Mouse (Mus musculus): ENCODE measurements around the gene Pgm1. TPM values are rescaled to one million over a fixed set of nuclear protein-coding genes. Genes with fewer than 3 reads are reported as not detected.

Pgm1 gene
- polyA plus RNA-seq, 1 experiment from 2014 or later, result 40.8 TPM

- WGBS, result 80% methylated on average over 8 of the region's 8 CpGs
- Histone ChIP-seq H3K4me3 (no peak overlapping the region), H3K27me3 (no peaks in the 10 kb centered on the region), H3K4me2 (no peak overlapping the region), H3K36me3 (no peaks in the 10 kb centered on the region), H3K9ac (no peak overlapping the region), H3K27ac (no peak overlapping the region), H3K9me3 (no peaks in the 10 kb centered on the region), H3K4me1 (peaks cover 15% of the 10 kb centered on the region)
- ATAC-seq (ENCODE audit: insufficient number of reproducible peaks, insufficient read depth, low FRiP score, low TSS enrichment, low read depth), result no peak
Observed at GRCm38 (mm10) chr4:100012361-100013035, 83.3 kb downstream of the Pgm1 start.

GRCm38 (mm10) chr4:100027773-100028172, 98.6 kb downstream of the Pgm1 start:
- Histone ChIP-seq H3K36me3 (no peaks in the 10 kb centered on the region), H3K9ac (no peak overlapping the region), H3K9me3 (no peaks in the 10 kb centered on the region), H3K27me3 (no peaks in the 10 kb centered on the region), H3K4me2 (no peak overlapping the region), H3K4me3 (no peak overlapping the region), H3K27ac (no peak overlapping the region), H3K4me1 (no peaks in the 10 kb centered on the region; the same call in 1 of the 2 replicates)
- ATAC-seq (ENCODE audit: insufficient number of reproducible peaks, insufficient read depth, low FRiP score, low TSS enrichment, low read depth), result no peak
- WGBS, result 66% methylated on average over 3 of the region's 3 CpGs

- ATAC-seq (ENCODE audit: insufficient number of reproducible peaks, insufficient read depth, low FRiP score, low TSS enrichment, low read depth), result no peak
- Histone ChIP-seq H3K4me3 (no peak overlapping the region), H3K27me3 (no peaks in the 10 kb centered on the region), H3K9ac (no peak overlapping the region), H3K4me1 (peaks cover 5% of the 10 kb centered on the region; the same call in 1 of the 2 replicates), H3K27ac (no peak overlapping the region), H3K4me2 (no peak overlapping the region), H3K9me3 (no peaks in the 10 kb centered on the region), H3K36me3 (no peaks in the 10 kb centered on the region)
- 8% methylated on average over 3 of the region's 3 CpGs for WGBS
Observed at GRCm38 (mm10) chr4:100028641-100029040, 99.4 kb downstream of the Pgm1 start.

- Histone ChIP-seq H3K27me3 (no peaks in the 10 kb centered on the region), H3K4me2 (no peak overlapping the region), H3K9ac (no peak overlapping the region), H3K9me3 (no peaks in the 10 kb centered on the region), H3K4me3 (no peak overlapping the region), H3K27ac (no peak overlapping the region), H3K4me1 (peaks cover 10% of the 10 kb centered on the region), H3K36me3 (no peaks in the 10 kb centered on the region)
- ATAC-seq (ENCODE audit: insufficient number of reproducible peaks, insufficient read depth, low FRiP score, low TSS enrichment, low read depth), result no peak
- WGBS, result 56% methylated on average over 6 of the region's 6 CpGs
Observed at GRCm38 (mm10) chr4:100031270-100031669, 102.1 kb downstream of the Pgm1 start.

- ATAC-seq (ENCODE audit: insufficient number of reproducible peaks, insufficient read depth, low FRiP score, low TSS enrichment, low read depth), result no peak
- 95% methylated on average over 7 of the region's 7 CpGs for WGBS
Observed at GRCm38 (mm10) chr4:100032608-100033007, 103.4 kb downstream of the Pgm1 start.

GRCm38 (mm10) chr4:100033944-100034343, 104.7 kb downstream of the Pgm1 start:
- Histone ChIP-seq H3K36me3 (no peaks in the 10 kb centered on the region), H3K4me3 (no peak overlapping the region), H3K27me3 (no peaks in the 10 kb centered on the region), H3K4me2 (no peak overlapping the region), H3K9me3 (no peaks in the 10 kb centered on the region), H3K27ac (no peak overlapping the region), H3K9ac (no peak overlapping the region), H3K4me1 (peaks cover 24% of the 10 kb centered on the region)
- no peak for ATAC-seq (ENCODE audit: insufficient number of reproducible peaks, insufficient read depth, low FRiP score, low TSS enrichment, low read depth)
- 70% methylated on average over 4 of the region's 4 CpGs for WGBS

More at GRCm38 (mm10) chr4:100032608-100033007, 103.4 kb downstream of the Pgm1 start:
- no peak overlapping the region for H3K4me2 ChIP-seq
- no peak overlapping the region for H3K27ac ChIP-seq
- H3K9ac ChIP-seq, result no peak overlapping the region
- no peaks in the 10 kb centered on the region for H3K27me3 ChIP-seq
- no peaks in the 10 kb centered on the region for H3K9me3 ChIP-seq
- H3K4me1 ChIP-seq, result peaks cover 18% of the 10 kb centered on the region
- H3K36me3 ChIP-seq, result no peaks in the 10 kb centered on the region
- no peak overlapping the region for H3K4me3 ChIP-seq

- no peaks in the 10 kb centered on the region for H3K27me3 ChIP-seq
- no peak for ATAC-seq (ENCODE audit: insufficient number of reproducible peaks, insufficient read depth, low FRiP score, low TSS enrichment, low read depth)
- H3K4me2 ChIP-seq, result no peak overlapping the region
- no peak overlapping the region for H3K4me3 ChIP-seq
- H3K9ac ChIP-seq, result no peak overlapping the region
- peaks cover 24% of the 10 kb centered on the region for H3K4me1 ChIP-seq
- H3K36me3 ChIP-seq, result no peaks in the 10 kb centered on the region
- H3K27ac ChIP-seq, result no peak overlapping the region
- no peaks in the 10 kb centered on the region for H3K9me3 ChIP-seq
- 76% methylated on average over 6 of the region's 6 CpGs for WGBS
Observed at GRCm38 (mm10) chr4:100034971-100035370, 105.8 kb downstream of the Pgm1 start.

GRCm38 (mm10) chr4:100035919-100036554, 106.8 kb downstream of the Pgm1 start:
- H3K9ac ChIP-seq, result no peak overlapping the region
- H3K4me2 ChIP-seq, result no peak overlapping the region
- no peak overlapping the region for H3K27ac ChIP-seq
- H3K36me3 ChIP-seq, result no peaks in the 10 kb centered on the region
- no peaks in the 10 kb centered on the region for H3K27me3 ChIP-seq
- WGBS, result 34% methylated on average over 16 of the region's 16 CpGs
- H3K9me3 ChIP-seq, result no peaks in the 10 kb centered on the region
- ATAC-seq (ENCODE audit: insufficient number of reproducible peaks, insufficient read depth, low FRiP score, low TSS enrichment, low read depth), result no peak
- peaks cover 24% of the 10 kb centered on the region for H3K4me1 ChIP-seq
- H3K4me3 ChIP-seq, result no peak overlapping the region

Other genes with a start within 250 kb of the Pgm1 start
- 20.0 and 21.9 TPM in 2 replicates for gene Alg6, start 213.8 kb upstream of the Pgm1 start, polyA plus RNA-seq (2015; fragmentation: Nextera tagmentation; extraction: Ambion mirVana)
- 27.1 and 32.4 TPM in 2 replicates for gene Efcab7, start 100.2 kb upstream of the Pgm1 start, polyA plus RNA-seq (2015; fragmentation: Nextera tagmentation; extraction: Ambion mirVana)
- gene Itgb3bp, start 399 bp downstream of the Pgm1 start, polyA plus RNA-seq (2015; fragmentation: Nextera tagmentation; extraction: Ambion mirVana), result 36.1 and 42.5 TPM in 2 replicates
- gene Ror1, start 166.4 kb downstream of the Pgm1 start, polyA plus RNA-seq (2015; fragmentation: Nextera tagmentation; extraction: Ambion mirVana), result 10.4 and 10.7 TPM in 2 replicates